Mouse (Mus musculus) midbrain, postnatal 0 days (tissue): ENCODE measurements at regions not wholly inside any gene's neighbourhood (a gene's known extent, or its start where the extent isn't known, plus 50 kb on each side); places are given as distances from the start of the nearest gene placed in this dataset.

Experiments
- ATAC-seq: fragments of 200-750 bp; cut with Nextera tagmentation; 2 replicates; pipeline ENCODE4 v1.8.0; 2017; ENCODE audit warnings: moderate number of reproducible peaks, mild to moderate bottlenecking, moderate TSS enrichment, moderate library complexity; ENCODE audit not compliant: low FRiP score
- DNase-seq: peaks from one replicate; pipeline ENCODE4 v3.0.0-alpha.2; 2015; ENCODE audit warnings: low spot score
- H3K27ac ChIP-seq: fragments of 300-500 bp; sonication (generic); 2 replicates; pipeline ENCODE4 v1.5.1; 2014; ENCODE audit warnings: low read depth, mild to moderate bottlenecking, low read length, mixed read lengths
- H3K27me3 ChIP-seq: fragments of 300-500 bp; sonication (generic); 2 replicates; pipeline ENCODE4 v1.6.1; 2014; ENCODE audit warnings: low read length, control low read depth, mixed read lengths; ENCODE audit not compliant: insufficient read depth
- H3K36me3 ChIP-seq: fragments of 300-500 bp; sonication (generic); 2 replicates; pipeline ENCODE4 v1.6.1; 2014; ENCODE audit warnings: low read length, control low read depth, mixed read lengths; ENCODE audit not compliant: insufficient read depth
- H3K4me1 ChIP-seq: fragments of 300-500 bp; sonication (generic); 2 replicates; pipeline ENCODE4 v1.6.1; 2014; ENCODE audit warnings: mild to moderate bottlenecking, control low read depth, antibody characterized with exemption, low read length, mixed read lengths; ENCODE audit not compliant: insufficient read depth
- H3K4me2 ChIP-seq: fragments of 300-500 bp; sonication (generic); 2 replicates; pipeline ENCODE4 v1.6.1; 2014; ENCODE audit warnings: low read depth, mild to moderate bottlenecking, low read length, mixed read lengths; ENCODE audit not compliant: poor library complexity, severe bottlenecking
- H3K4me3 ChIP-seq: fragments of 300-500 bp; sonication (generic); 2 replicates; pipeline ENCODE4 v1.5.1; 2014; ENCODE audit warnings: low read depth, mild to moderate bottlenecking, low read length, moderate library complexity
- H3K9ac ChIP-seq: fragments of 300-500 bp; sonication (generic); replicated peaks from 2 replicates; pipeline ENCODE4 v1.6.1; 2014; ENCODE audit warnings: mild to moderate bottlenecking, low read length, moderate library complexity, mixed read lengths; ENCODE audit not compliant: poor library complexity, severe bottlenecking
- H3K9me3 ChIP-seq: fragments of 300-500 bp; sonication (generic); 2 replicates; pipeline ENCODE4 v1.6.1; 2016; ENCODE audit warnings: low read length, control low read depth
- CTCF ChIP-seq: IDR thresholded peaks from 2 replicates; pipeline ENCODE4 v1.5.1; 2016; ENCODE audit warnings: antibody characterized with exemption, mild to moderate bottlenecking
- WGBS: fragments of 180-500 bp; shearing (Covaris S2); extraction: QIAGEN DNeasy Blood & Tissue Kit; methylation state at CpG from one replicate; pipeline ENCODE4 v1.1.7; 2014; 5-methylcytosine and 5-hydroxymethylcytosine counted together

GRCm38 (mm10) chr13:53522807-53523206 is 49.9 kb upstream of the Msx2 start:
- H3K4me1 ChIP-seq = peaks cover 3% of the 10 kb centered on the region; the same call in 1 of the 2 replicates
- H3K27ac ChIP-seq = no peak overlapping the region
- H3K36me3 ChIP-seq = no peaks in the 10 kb centered on the region
- H3K4me2 ChIP-seq = no peak overlapping the region
- no peaks in the 10 kb centered on the region for H3K27me3 ChIP-seq
- H3K4me3 ChIP-seq = no peak overlapping the region
- ATAC-seq = no peak
- no peaks in the 10 kb centered on the region for H3K9me3 ChIP-seq
- no peak for TF ChIP-seq CTCF
- no peak overlapping the region for H3K9ac ChIP-seq
- 38% methylated on average over 5 of the region's 5 CpGs for WGBS
- DNase-seq = no peak
